Mouse (Mus musculus) kidney, embryonic 14.5 days (tissue): ENCODE measurements around the gene Sppl3. TPM values are rescaled to one million over a fixed set of nuclear protein-coding genes. Genes with fewer than 3 reads are reported as not detected.
"Not testable (repeated sequence)": the region's sequence is repeated elsewhere in the genome, so short reads cannot be mapped to it uniquely, and the experiment has no call there.

ENCODE experiments used
- ATAC-seq: fragments of 200-750 bp; cut with Nextera tagmentation; 2 replicates; pipeline ENCODE4 v1.8.0; 2017; ENCODE audit warnings: moderate number of reproducible peaks, mild to moderate bottlenecking, moderate TSS enrichment, moderate library complexity; ENCODE audit not compliant: low FRiP score, low TSS enrichment
- H3K27ac ChIP-seq: fragments of 300-500 bp; sonication (generic); 2 replicates; pipeline ENCODE4 v1.5.1; 2014; ENCODE audit warnings: low read depth, mild to moderate bottlenecking, low read length, moderate library complexity, mixed read lengths
- H3K27me3 ChIP-seq: fragments of 300-500 bp; sonication (generic); 2 replicates; pipeline ENCODE4 v1.6.1; 2014; ENCODE audit warnings: mild to moderate bottlenecking, low read length; ENCODE audit not compliant: control insufficient read depth, insufficient read depth
- H3K36me3 ChIP-seq: fragments of 300-500 bp; sonication (generic); 2 replicates; pipeline ENCODE4 v1.6.1; 2014; ENCODE audit warnings: low read length, mixed read lengths; ENCODE audit not compliant: control insufficient read depth, insufficient read depth
- H3K4me1 ChIP-seq: fragments of 300-500 bp; sonication (generic); 2 replicates; pipeline ENCODE4 v1.6.1; 2014; ENCODE audit warnings: low read length, mixed read lengths; ENCODE audit not compliant: control insufficient read depth, insufficient read depth
- H3K4me2 ChIP-seq: fragments of 300-500 bp; sonication (generic); replicated peaks from 2 replicates; pipeline ENCODE4 v1.6.1; 2014; ENCODE audit warnings: low read depth, mild to moderate bottlenecking, low read length
- H3K4me3 ChIP-seq: fragments of 300-500 bp; sonication (generic); 2 replicates; pipeline ENCODE4 v1.5.1; 2014; ENCODE audit warnings: mild to moderate bottlenecking, low read length
- H3K9ac ChIP-seq: fragments of 300-500 bp; sonication (generic); 2 replicates; pipeline ENCODE4 v1.6.1; 2014; ENCODE audit warnings: low read depth, mild to moderate bottlenecking, low read length, moderate library complexity
- H3K9me3 ChIP-seq: fragments of 300-500 bp; sonication (generic); 2 replicates; pipeline ENCODE4 v1.6.1; 2016; ENCODE audit warnings: low read length; ENCODE audit not compliant: control insufficient read depth
- WGBS: fragments of 180-500 bp; shearing (Covaris S2); extraction: QIAGEN DNeasy Blood & Tissue Kit; methylation state at CpG from one replicate; pipeline ENCODE4 v1.1.7; 2014; 5-methylcytosine and 5-hydroxymethylcytosine counted together
- polyA plus RNA-seq: library from polyadenylated mRNA; unstranded; fragments of >200 nt; fragmentation: Nextera tagmentation; extraction: Ambion mirVana; gene quantifications from 2 replicates; pipeline ENCODE4 v1.2.1, GENCODE M21; 2014

The Sppl3 gene
- polyA plus RNA-seq, 1 experiment from 2014 or later: 23.9 TPM

DNA sequence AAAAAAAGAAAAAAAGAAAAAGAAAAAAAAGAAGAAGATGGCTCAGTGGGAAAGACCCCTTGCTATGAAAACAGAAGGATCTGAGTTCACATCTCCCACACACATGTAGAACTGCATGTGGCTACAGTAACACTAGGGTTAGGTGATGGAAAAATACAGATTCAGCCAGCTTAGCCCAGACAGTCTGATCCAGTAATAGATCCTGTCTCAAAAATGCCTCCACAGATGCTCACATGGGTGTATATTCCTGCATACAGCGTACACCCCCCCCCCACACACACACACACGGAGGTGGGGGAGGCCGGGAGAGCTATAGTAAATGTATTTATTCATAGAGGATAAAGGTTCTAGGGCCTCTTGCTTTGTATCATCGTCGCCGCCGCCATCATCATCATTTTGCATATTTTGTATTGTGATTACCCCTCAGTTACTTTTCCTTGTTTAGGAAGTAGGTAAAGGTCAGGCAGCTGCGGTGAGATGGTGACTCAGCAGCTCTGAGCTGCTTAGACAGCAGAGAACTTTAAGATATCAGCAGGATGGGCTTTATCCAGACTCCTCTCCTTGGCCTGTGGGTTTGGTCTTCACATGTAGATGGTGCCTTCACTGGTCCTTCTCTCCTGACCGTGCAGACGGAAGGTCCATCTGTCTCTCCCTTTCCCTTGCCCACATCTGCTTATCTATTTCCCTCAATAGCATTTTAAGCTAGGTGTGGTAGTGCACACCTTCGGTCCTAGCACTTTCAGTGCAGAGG, 57.9 kb downstream of the Sppl3 start:
- Histone ChIP-seq H3K4me3 (no peak overlapping the region), H3K4me1 (peaks cover 34% of the 10 kb centered on the region), H3K27me3 (no peaks in the 10 kb centered on the region), H3K9ac (no peak overlapping the region), H3K4me2 (no peak overlapping the region), H3K9me3 (no peaks in the 10 kb centered on the region), H3K27ac (no peak overlapping the region), H3K36me3 (peaks cover 7% of the 10 kb centered on the region; the same call in 1 of the 2 replicates)
- WGBS: 90% methylated on average over 11 of the region's 11 CpGs
- no peak for ATAC-seq

- no peak overlapping the region for H3K27ac ChIP-seq
- H3K4me2 ChIP-seq: no peak overlapping the region
- no peak for ATAC-seq
These were observed 58.7 kb downstream of the Sppl3 start for GRCm38 (mm10) chr5:115069611-115070010.

DNA sequence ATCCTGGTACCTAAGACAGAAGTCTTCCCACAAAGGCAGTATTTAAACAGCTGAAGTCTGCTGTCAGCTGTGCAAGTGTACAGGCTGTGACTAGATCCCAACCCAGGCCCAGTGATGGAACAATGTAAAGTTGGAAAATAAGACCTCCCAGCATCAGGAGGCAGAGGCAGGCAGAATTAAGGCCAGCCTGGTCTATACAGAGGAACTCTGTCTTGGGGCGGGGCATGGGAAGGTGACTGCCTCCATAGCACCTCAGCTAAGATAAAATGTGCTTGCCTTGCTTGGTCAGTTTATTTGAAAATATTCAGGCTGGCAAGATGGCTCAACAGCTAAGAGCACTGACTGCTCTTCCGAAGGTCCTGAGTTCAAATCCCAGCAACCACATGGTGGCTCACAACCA, 59.5 kb downstream of the Sppl3 start:
- Histone ChIP-seq H3K4me2 (no peak overlapping the region), H3K4me3 (no peak overlapping the region), H3K9ac (no peak overlapping the region), H3K36me3 (peaks cover 6% of the 10 kb centered on the region), H3K4me1 (peaks cover 34% of the 10 kb centered on the region), H3K9me3 (no peaks in the 10 kb centered on the region), H3K27me3 (no peaks in the 10 kb centered on the region), H3K27ac (no peak overlapping the region)
- no peak for ATAC-seq
- 97% methylated on average over 2 of the region's 2 CpGs for WGBS

More at GRCm38 (mm10) chr5:115069611-115070010, 58.7 kb downstream of the Sppl3 start:
- 83% methylated on average over 3 of the region's 3 CpGs for WGBS
- Histone ChIP-seq H3K4me3 (no peak overlapping the region), H3K36me3 (no peaks in the 10 kb centered on the region; the same call in 1 of the 2 replicates), H3K27me3 (no peaks in the 10 kb centered on the region), H3K4me1 (peaks cover 34% of the 10 kb centered on the region), H3K9ac (no peak overlapping the region), H3K9me3 (no peaks in the 10 kb centered on the region)

- H3K4me2 ChIP-seq: no peak overlapping the region
- peaks cover 12% of the 10 kb centered on the region for H3K36me3 ChIP-seq
- no peak for ATAC-seq
- peaks cover 34% of the 10 kb centered on the region for H3K4me1 ChIP-seq
- peak overlapping the region; percentile 12; the same call in 1 of the 2 replicates for H3K27ac ChIP-seq
- 76% methylated on average over 11 of the region's 11 CpGs for whole genome bisulfite sequencing
- H3K9me3 ChIP-seq: no peaks in the 10 kb centered on the region
- no peak overlapping the region for H3K4me3 ChIP-seq
- H3K9ac ChIP-seq: no peak overlapping the region
- no peaks in the 10 kb centered on the region for H3K27me3 ChIP-seq
These were observed 60.4 kb downstream of the Sppl3 start for GRCm38 (mm10) chr5:115071096-115071901.

GRCm38 (mm10) chr5:115072143-115072542, 61.2 kb downstream of the Sppl3 start:
- Histone ChIP-seq H3K9ac (no peak overlapping the region), H3K4me2 (no peak overlapping the region), H3K4me3 (no peak overlapping the region), H3K4me1 (peaks cover 34% of the 10 kb centered on the region), H3K27me3 (no peaks in the 10 kb centered on the region), H3K9me3 (no peaks in the 10 kb centered on the region), H3K36me3 (peaks cover 12% of the 10 kb centered on the region), H3K27ac (peak overlapping the region; percentile 12; the same call in 1 of the 2 replicates)
- no peak for ATAC-seq
- WGBS: 77% methylated on average over 7 of the region's 7 CpGs

DNA sequence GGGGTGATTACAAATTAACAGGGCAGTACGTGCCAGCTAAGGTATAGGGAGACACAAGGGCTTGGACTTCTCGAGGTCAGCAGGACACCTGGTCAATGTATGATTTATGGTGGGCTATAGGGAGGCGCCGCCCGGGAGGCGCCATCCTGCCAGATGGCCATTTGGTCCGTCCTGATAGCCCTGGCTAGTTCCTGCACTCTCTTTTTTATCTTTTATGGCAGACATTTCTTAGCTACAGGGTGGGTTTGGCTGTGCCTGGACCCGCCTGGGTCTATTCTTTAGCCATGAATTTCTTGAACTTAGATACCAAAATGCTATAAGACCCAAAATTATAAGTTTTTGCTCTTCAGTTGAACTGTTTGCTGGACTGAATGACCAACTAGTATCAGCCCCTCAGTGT, 62.4 kb downstream of the Sppl3 start:
- not testable (repeated sequence) for H3K4me2 ChIP-seq, H3K9ac ChIP-seq, H3K9me3 ChIP-seq, ATAC-seq, H3K4me3 ChIP-seq, H3K27ac ChIP-seq, H3K27me3 ChIP-seq
- WGBS: 18% methylated on average over 8 of the region's 8 CpGs
- Histone ChIP-seq H3K36me3 (peaks cover 12% of the 10 kb centered on the region), H3K4me1 (peaks cover 34% of the 10 kb centered on the region)

GRCm38 (mm10) chr5:115074749-115075148, 63.8 kb downstream of the Sppl3 start:
- no peaks in the 10 kb centered on the region for H3K9me3 ChIP-seq
- WGBS: 60% methylated on average over 4 of the region's 4 CpGs
- H3K4me1 ChIP-seq: peaks cover 30% of the 10 kb centered on the region
- peaks cover 12% of the 10 kb centered on the region for H3K36me3 ChIP-seq
- no peaks in the 10 kb centered on the region for H3K27me3 ChIP-seq
- H3K4me2 ChIP-seq: no peak overlapping the region
- no peak overlapping the region for H3K9ac ChIP-seq
- no peak for ATAC-seq
- H3K4me3 ChIP-seq: no peak overlapping the region
- no peak overlapping the region for H3K27ac ChIP-seq

GRCm38 (mm10) chr5:115076144-115076901, 65.4 kb downstream of the Sppl3 start:
- no peak overlapping the region for H3K27ac ChIP-seq
- 0 out of 2 replicates have a peak, but pooled peaks have one; percentile 26 for ATAC-seq
- peaks cover 20% of the 10 kb centered on the region for H3K4me1 ChIP-seq
- H3K27me3 ChIP-seq: no peaks in the 10 kb centered on the region
- no peak overlapping the region for H3K9ac ChIP-seq
- peaks cover 12% of the 10 kb centered on the region for H3K36me3 ChIP-seq
- H3K4me2 ChIP-seq: no peak overlapping the region
- WGBS: 62% methylated on average over 5 of the region's 5 CpGs
- H3K9me3 ChIP-seq: no peaks in the 10 kb centered on the region
- H3K4me3 ChIP-seq: no peak overlapping the region
